Mouse (Mus musculus) retina, postnatal 7 days (tissue): ENCODE results near the gene Irs2.

ENCODE experiments used
- DNase-seq: peaks from one replicate; pipeline ENCODE4 v3.0.0-alpha.2; 2012; ENCODE audit warnings: low read depth, low spot score

Irs2 gene

DNA sequence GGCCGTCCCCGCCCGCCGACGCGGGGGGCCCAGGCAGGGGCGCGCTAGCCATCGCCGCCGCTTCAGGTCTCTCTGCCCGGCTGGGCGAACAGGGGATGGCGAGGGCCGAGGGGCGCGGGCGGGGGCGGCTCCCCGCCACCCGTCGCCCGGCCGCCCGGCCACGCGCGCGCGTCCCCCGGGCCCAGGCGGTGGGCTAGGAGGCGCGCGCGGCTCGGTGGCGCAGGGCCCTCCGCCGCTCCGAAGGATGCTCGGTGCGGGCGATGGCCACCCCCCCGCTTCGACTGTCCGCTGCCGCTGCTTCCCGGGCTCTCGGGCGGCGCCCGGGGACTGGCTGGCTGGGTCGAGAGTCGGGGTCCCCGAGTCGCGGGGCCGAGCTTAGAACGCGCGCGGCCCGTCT, at the start of gene Irs2:
TSS of gene Irs2 (minus strand) at position 80 of the 397 bp plus-strand sequence.
- no peak for DNase-seq

DNA sequence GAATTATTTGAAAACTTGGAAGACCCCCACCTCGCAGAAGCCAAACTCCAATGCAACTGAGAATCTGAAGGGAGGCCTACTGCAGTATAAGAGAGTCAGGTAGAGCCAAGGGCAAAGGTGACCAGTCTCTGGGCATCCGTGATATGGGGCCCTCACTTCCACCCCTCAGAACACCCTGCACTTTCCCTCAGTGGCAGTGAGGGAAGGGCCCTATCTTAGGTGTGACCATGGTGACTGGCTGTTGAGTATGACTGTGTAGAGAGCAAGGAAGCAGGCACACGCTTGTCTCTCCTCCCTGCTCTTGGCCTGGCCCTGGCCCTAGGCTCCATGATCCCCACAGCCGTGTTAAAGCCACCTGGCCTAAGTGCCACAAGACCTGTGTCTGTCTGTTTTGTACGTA, 48.4 kb upstream of the Irs2 start:
- DNase-seq, result no peak

DNA sequence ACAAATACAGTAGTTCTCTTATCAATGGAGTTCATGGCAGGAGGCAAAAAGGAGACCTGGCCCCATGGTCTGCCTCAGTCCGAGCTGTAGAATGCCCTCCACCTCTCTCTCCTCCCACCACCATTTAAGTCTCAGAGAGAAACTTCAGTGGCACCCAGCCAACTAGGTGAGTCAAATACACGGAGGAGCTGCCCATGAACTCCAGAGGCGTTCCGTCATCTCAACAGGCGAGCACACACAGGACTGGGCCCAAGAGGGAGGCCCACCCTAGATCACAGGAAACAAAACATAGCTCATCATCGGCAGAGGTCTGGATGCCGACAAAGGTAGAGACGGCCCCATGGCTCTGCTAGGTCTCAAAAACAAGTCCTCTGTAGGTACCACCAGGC, 47.9 kb upstream of the Irs2 start:
- DNase-seq, result no peak

DNA sequence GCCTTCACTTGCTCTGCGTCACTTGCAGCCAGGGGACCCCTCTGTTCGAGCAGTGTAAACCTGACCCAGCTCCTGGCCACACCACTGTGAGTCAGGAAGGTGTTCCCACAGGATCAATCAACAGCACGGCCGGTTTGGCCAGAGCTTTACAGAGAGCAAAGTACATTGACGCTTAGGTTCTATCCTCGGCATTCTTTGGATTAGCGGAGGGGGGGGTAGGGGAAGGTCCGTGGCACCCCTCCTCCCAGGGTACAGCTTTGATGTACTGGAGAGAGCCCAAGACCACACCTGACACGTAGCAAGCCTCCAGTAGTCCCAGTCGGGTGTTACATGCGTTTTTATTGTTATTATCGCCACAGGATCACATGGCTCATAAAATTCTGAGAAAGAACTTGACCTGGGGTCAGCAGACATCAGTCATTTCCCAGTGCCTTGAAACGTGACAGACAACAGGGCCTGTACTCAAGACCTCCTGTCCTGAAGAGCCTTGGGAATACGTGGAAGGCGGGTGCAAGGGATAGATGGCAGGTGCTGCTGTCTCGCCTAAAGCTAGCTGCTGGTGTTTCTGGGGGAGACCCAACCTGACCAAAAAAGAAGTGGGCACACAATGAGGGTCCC, 47.4 kb upstream of the Irs2 start:
- DNase-seq, result no peak

DNA sequence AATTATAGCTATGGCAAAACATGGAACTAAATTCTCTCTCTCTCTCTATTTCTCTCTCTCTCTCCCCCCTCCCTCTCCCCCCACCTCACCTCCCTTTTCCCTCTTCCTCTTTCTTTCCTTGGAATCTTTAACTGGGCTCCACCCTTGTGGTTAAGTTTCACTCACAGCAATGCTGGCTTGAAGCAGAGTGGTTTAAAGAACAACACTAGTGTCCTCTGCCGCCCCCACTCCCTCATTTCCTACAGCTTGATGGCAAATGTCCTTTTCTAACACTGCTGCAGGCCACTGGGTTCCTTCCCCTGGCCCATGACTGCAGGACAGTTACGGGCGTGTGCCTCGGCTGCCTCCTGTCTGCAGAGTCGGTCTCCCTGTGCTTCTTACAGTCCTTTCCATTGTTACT, 41.6 kb upstream of the Irs2 start:
- no peak for DNase-seq

DNA sequence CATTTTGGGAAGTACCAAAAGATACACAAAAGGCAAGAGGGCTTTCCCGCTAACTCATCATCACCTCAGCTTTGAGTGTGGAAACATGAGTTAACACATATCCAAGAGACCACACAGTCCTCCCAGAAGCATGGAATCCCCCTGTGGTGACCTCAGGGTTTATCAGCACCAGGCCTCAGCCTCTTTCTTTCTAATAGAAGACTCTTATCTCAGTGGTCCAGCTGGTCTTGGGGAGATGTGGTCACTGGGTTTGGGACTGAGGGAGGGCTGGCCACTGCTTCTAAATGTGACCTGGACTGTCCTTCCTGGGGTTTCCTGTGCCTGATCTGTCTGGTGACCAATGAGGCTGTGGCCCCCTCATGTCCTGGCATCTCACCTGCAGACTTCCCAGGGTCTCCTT, 39.6 kb upstream of the Irs2 start:
- DNase-seq, result no peak

DNA sequence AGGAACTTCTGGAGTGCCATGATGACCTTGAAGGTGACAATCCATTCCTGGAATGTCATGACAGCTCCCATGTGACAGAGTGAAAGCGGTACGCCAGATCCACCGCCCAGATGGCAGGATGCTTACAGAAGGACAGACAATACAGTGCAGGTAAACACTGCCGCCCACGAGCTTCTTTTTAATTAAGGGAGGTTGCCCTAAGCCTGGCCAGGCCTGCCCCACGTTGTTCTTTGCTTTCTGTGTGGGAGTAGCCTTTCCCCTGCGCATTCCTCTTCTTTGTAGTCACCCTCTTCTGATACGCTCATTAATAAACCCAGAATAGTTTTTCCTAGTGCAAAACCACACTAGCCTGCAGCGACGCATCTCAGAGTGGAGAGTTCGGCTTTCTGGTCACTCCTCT, 36.4 kb upstream of the Irs2 start:
- DNase-seq, result no peak

DNA sequence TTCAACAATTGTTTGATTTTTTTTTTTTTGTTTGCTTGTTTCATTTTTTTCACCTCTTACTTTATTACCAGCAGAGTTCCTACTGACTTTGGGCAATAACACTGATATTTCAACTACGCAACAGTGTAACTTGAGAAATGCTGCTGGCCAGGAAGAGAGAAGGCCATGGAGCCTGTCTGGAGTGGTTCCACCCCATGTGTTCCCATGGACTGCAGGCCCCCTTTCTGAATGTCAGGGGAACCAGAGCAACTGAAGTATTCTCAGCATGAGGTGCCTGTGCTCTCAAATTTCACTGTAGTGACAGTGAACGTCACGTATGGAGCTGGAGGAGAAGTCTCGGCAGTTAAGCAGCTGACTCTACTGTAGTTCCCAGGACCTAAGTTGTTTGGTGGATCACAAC, 35.3 kb upstream of the Irs2 start:
- no peak for DNase-seq

DNA sequence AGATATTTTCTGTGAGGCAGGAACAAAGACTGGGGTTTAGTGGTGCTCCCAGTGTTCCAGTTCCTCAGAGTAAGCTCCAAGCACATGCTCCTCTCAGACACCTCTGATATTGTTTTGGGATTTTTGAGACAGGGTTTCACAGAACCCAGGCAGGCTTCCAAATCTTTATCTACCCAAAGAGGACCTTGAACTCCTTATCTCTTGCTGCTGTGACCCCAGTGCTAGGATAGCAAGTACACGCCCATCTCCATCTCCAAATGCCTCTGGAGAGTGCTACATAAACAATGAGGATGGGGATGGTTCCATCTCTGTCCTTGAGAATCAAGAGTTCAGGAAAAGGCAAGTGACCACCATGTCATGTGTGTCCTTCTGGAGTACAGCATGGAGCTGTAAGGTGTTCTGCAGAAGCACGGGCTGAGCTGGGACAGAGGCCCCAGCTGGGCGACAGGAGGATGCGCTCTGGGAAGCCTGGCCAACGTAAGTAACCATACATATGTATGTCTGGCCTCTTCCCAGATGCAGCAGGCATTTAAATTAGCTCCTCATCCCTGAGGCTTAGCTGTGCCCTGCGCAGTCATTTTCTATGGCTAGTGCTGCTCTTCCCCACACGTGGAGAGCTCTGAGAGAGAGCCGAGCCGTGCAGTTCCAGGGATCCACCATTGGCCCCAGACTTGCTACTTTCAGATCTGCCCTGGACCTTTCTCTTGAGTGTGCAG, 34.8 kb upstream of the Irs2 start:
- no peak for DNase-seq

DNA sequence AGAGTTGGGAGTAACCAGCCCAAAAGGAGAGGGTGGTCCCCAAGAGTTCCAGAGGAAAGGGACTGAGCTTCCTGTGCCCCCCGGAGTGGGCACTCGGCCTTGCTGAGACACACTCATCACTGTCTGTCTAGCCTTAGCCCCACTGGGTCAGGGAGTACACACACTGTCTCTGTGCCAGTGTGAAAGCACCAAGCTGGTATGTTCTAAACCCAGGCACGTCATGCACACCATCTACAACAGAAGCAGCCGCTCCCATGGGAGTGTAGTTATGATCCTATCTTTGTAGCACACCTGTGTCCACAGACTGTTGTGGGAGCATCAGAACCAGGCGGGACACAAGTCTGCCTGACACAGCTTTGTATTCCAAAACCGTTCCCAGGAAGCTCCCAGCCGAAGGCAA, 31.8 kb upstream of the Irs2 start:
- DNase-seq, result no peak

DNA sequence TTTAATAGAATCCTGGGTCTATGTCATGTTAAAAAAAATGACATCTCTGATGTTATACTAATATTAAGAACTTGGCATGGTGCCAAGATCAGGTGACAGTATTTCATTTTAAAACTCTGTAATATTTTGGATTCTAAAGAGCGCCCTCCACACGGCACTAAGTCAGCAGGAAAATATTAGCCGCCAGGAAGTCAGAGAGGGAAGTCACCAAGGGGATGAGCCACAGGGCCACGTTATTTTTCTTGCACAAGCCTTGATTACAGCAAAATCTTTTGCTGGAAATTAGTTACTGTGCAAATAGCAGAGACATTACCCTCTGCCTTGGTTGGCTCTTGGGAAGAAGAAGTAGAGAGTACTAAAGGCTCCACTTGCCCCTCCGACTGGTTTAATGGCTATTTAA, 30.5 kb upstream of the Irs2 start:
- DNase-seq, result no peak

DNA sequence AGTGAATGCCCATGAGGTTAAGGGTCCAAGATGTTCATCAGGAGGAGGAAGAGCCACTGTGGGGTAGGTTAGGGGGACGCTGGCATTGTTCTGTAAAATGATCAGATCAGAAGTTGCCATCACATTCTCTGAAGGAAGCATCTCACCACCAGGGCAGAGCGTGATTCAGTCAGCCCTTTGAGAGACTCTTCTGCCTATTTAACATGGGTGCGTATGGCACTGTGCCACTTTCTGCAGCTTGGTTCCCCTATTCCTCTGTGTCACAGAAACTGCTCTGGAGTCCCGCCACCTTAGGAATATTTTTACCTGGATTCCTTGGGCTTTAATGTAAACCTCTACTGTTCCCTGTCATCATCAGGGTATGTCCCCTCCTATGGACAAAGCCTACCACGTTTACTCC, 30.1 kb upstream of the Irs2 start:
- no peak for DNase-seq

DNA sequence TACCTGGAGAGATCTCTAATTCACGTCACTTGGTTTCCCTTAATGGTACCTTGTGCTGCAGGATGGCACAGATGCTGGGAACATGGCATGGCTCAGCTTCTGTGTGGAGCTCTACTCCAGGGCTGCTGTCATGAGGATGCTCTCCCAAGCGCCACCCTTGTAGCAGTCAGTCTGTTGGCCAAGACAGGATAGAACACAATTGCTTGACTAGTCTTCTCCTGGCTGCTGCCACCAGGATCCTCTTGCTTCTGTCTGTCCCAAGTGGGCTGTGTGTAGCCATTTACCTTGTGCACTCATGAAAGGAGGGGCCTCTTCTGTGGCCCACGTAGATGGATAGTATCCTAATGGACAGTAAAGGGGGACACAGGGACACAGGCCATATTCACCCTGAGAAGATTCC, 28.5 kb upstream of the Irs2 start:
- DNase-seq, result no peak

DNA sequence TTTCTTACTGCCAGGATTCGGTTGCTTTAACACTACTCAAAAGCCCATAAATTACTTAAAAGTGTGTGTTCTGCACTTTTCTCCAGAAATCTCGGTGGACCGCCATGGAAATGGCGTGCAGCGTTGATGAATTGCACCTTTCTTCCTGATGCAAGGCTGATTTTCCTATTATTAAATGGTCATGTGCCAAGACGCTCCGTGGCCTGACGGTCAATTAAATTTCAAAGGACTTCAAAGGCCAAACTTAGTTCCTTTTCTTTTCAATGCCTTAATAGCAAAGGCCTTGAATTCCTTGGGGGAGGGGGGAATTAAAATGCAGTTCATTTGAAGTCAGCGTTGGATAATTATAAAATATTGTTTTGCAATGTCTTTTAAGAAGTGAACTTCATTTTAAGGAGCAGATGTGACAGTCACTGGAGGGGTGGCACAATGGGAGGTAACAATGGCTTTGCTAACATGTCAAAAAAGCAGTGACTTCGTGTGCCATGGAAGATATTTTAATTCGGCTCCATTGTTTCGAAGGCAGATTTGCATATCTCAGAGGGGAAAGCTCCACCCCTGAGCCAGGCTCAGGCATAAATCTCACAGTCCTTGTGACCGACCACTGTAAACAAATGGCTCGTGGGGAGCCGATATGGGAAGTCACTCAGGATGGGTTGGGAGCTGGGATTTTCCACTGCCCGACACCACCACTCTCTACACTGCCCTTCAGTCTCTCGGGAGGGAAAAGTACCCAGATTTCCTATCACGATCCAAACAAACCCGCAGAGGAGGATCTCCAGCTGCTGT, 27.6 kb upstream of the Irs2 start:
- no peak for DNase-seq

DNA sequence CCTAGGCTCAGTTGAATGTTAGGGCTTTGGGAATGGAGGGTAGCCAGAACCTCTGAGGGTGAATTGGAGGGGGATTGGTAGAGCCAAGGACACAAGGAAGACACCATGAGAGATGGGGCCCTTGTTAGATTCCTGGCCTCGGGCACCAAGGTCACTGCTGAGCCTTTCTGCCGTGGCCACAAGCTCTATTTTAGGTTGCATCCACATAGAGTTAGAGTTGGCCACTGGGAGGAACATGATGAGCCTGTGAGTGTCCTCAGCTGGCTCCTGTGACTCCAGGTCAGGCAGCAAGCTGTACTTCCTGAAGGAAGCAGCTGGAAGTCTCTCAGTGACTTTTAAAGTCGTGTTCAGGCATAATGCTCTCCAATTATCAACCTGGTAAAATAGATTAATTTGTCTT, 16.6 kb upstream of the Irs2 start:
- DNase-seq, result no peak

DNA sequence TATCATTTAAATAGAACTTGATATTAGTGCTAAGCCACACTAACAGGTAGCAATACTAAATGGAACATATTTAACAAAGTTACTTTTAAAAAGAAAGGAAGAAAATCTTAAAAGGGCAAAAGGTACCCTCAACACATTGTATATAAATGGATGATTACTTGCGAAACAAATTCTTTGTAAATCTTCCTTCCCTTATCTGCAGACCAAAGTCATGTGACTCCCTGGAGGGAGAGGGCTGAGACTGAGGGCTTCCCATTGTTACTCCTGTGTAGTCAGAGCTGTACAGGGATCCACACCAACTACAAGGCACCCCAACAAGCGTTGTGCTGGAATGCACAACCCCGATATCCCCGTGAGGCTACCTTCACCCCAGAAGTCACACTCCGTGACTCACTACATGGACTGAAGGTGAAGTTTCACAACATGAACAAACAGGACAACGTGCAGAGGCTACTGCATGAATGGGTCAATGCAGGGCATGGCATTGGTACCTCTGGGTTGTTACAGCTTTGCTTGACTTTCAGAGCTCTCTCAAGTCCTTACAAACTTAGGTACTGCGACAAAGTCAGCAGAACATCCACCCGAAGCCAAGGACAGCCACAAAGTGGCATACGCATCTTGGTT, 12.8 kb upstream of the Irs2 start:
- DNase-seq, result no peak

DNA sequence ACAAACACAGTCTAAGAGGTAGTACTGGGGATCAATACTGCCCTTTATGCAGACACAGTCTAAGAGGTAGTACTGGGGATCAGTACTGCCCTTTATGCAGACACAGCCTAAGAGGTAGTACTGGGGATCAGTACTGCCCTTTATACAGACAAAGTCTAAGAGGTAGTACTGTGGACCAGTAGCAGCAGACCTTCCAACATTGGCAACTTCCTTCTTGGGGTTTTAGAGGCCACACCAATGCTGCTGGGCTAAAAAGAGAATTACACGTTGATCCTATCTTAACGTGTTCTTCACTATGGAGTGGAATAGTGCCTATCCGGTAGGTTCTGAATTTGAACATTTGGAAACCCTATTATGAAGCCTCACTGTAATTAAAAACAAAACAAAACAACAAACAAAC, 7.4 kb upstream of the Irs2 start:
- DNase-seq, result no peak

DNA sequence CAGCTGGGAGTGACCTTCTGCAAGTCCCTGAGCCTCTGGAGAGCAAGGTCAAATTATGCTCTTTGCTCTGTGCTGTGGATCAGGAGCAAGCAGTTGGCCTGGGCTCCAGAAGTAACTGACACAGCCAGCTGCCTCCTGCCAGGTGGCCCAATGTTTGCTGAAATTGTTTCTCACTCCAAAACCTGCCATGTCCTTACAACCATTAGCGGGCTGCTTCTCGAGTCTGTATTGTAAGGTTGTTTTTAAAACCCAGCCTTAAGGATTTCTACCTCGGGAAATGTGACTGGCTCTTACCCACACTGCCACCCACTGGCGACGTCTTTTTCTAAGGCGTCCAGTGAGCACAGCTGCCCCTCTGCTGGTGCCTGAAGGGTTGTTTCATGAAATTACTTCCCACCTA, 5.0 kb upstream of the Irs2 start:
- peak; percentile 27 for DNase-seq

DNA sequence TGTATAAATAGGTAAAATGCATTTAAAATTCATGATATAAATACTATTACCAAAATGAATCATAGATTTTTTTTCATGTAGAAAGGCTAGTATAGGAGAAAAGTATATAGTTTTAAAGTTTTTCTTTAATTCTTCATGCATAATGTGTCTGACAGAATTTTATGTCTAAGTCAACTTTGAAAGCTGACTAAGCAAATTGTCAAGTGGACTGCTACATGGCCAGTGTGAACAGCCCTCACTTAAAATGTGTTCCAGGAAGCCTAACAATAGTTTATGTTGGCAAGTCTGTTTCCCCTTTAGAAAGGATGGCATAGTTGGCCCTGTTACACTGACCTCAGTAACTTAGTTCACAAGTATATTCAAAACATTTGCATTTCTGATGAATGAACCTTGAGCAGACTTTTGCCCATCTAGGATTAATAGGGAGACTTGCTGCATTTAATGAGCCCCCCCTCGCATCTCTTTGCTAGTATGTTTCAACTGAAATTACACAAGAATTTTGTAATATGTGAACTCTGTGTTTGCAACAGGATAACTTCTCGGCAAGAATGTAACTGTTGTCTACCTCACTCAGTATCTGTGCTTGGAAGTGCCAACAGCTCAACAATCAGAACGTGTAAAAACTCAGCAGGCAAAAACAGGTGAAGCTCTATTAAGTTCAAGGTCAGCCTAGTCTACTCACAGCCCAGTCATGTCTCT, 3.7 kb upstream of the Irs2 start:
- DNase-seq, result no peak

DNA sequence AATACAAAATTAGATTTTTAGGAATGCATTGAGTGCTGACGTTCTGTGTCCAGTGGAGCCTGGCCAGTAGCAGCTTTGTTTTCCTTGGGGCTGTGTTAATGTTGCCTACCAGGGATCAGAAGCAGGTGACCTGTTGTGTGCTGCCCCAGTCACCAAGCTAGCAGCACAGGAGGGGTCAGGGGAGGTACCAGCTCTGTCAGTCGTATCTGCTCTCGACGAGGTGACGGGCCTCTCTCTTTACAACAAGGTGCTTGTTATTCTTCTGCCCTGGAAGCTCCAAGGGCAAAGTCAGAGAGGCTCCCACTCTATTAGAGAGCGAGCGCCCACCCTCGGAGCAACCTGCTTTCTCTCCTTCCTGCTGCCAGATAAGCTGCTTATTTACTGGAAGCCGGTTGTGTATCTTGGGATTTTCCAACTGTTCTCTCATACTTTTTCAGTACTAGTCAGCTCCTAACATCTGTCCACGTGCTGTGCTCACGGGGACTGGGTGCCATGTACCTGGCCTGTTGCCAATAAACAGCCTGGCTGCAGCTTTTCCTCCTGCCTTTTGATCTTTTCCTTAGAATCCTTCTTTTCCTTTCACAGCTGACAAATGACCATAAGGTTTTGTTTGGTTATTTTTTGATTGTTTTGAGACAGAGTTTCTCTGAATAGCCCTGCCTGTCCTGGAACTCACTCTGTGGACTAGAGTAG, 2.8 kb upstream of the Irs2 start:
- DNase-seq, result peak; percentile 25

DNA sequence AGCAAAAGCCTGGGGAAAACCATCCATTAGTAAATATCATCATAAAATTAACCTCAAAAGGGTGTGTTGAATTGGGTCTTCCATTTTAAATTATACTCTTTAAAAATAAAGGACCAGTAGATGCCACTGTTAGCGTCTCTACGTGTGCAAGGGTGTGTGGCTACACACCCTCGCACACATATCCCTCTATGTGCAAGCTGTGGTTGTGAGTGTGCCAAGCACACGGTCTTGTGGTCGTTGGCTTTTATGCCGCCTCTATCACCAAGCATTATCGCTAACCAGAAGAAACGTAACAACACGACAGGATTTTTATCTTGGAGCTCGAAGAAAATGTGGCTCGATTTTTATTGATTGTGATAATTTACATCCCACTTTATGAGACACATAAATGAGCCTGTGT, 2.1 kb upstream of the Irs2 start:
- DNase-seq, result no peak
